Mouse (Mus musculus): Measurements from ENCODE around the gene Hddc2. TPM values are rescaled to one million over a fixed set of nuclear protein-coding genes. Genes with fewer than 3 reads are reported as not detected.
"Not testable (repeated sequence)": the region's sequence is repeated elsewhere in the genome, so short reads cannot be mapped to it uniquely, and the experiment has no call there.

Hddc2 gene
- polyA plus RNA-seq, 1 experiment from 2014 or later, result 9.2 TPM

DNA sequence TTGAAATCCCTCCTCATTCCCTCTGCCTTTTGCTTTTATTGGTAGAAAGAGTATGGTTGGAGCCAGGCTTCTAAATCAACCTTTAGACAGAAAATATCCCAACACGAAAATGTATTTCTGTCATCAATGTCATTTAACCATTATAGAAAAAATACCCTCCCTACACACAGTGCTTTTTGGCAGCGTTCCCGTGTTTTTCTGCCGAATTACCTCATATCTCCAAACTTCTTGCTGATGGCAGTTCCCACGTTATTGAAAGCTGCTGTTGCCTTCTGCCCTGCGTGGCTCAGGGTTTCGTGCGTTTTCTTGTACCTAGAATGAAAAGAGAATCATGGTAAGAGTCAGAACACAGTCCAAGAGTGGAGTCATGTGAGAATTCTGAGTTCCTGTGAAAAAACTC is 33.2 kb downstream of the Hddc2 start:
- ATAC-seq (ENCODE audit: low read depth), result no peak
- no peak overlapping the region for H3K4me2 ChIP-seq (ENCODE audit: low read depth, low read length)
- H3K9ac ChIP-seq (ENCODE audit: low read depth, low read length), result no peak overlapping the region
- H3K9me3 ChIP-seq (replicated peaks; ENCODE audit: control insufficient read depth, low read length), result no peaks in the 10 kb centered on the region
- 72% methylated on average over 8 of the region's 8 CpGs for WGBS (ENCODE audit: insufficient replicate concordance)
- H3K36me3 ChIP-seq (ENCODE audit: control insufficient read depth, insufficient read depth), result no peaks in the 10 kb centered on the region
- no peaks in the 10 kb centered on the region for H3K4me1 ChIP-seq (ENCODE audit: control insufficient read depth, low read depth, low read length)
- no peaks in the 10 kb centered on the region for H3K27me3 ChIP-seq (ENCODE audit: control insufficient read depth, insufficient read depth, low read depth, low read length)
- no peak overlapping the region for H3K4me3 ChIP-seq (ENCODE audit: low read depth, low read length)
- H3K27ac ChIP-seq (ENCODE audit: low read length), result no peak overlapping the region

DNA sequence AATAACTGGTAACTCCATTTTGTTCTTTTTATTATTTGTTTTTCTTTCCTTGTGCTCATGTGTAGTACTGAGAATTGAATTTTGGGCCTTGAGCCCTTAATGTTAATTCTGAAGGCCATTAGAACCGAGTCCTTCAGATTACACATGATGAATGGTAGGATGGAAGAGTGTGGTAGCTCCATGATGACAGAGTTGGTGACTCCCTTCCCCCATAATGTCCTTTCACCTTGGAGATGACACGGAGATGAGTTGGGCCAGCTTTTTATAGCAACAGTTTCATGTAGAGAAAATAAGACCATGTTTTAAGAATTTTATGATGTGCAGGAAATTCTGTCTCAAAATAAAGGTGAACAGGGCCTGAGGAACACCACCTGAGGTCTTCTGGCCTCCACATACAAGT is 37.9 kb downstream of the Hddc2 start:
- Histone ChIP-seq H3K27ac (ENCODE audit: low read length) (no peak overlapping the region), H3K36me3 (ENCODE audit: control insufficient read depth, insufficient read depth) (no peaks in the 10 kb centered on the region), H3K4me2 (ENCODE audit: low read depth, low read length) (no peak overlapping the region), H3K27me3 (ENCODE audit: control insufficient read depth, insufficient read depth, low read depth, low read length) (no peaks in the 10 kb centered on the region), H3K4me1 (ENCODE audit: control insufficient read depth, low read depth, low read length) (no peaks in the 10 kb centered on the region), H3K4me3 (ENCODE audit: low read depth, low read length) (no peak overlapping the region), H3K9ac (ENCODE audit: low read depth, low read length) (no peak overlapping the region), H3K9me3 (replicated peaks; ENCODE audit: control insufficient read depth, low read length) (no peaks in the 10 kb centered on the region)
- WGBS (ENCODE audit: insufficient replicate concordance), result 52% methylated on average over 2 of the region's 2 CpGs
- ATAC-seq (ENCODE audit: low read depth), result no peak

DNA sequence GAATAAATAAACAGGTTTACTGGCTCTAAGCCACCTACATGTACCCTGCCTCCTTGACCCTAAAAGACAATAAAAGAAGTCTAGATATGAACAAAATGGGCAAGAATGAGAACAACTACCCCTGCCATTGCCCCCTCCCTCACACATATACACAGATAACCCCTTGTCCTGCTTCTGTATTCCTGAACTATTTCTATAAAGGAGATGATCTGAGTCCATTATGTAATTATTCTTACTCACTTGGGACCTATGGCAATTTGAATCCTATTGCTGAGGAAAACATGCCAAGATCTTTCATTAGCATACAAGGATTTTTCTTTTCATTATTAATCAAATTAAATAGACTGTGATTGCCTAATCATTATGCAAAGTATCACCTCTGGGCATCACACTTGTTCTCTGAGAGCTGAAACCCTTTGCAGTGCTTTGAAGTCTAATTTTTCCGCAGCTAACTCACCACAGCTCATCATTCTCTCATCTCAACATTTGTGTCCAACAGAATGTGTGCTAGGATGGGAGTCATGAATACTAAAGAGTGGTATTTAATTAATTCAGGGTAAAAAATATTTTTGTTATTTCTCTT is 39.8 kb downstream of the Hddc2 start:
- 46% methylated on average over 1 of the region's 1 CpGs for WGBS (ENCODE audit: insufficient replicate concordance)
- Histone ChIP-seq H3K4me3 (ENCODE audit: low read depth, low read length) (no peak overlapping the region), H3K36me3 (ENCODE audit: control insufficient read depth, insufficient read depth) (no peaks in the 10 kb centered on the region), H3K9ac (ENCODE audit: low read depth, low read length) (no peak overlapping the region), H3K27me3 (ENCODE audit: control insufficient read depth, insufficient read depth, low read depth, low read length) (no peaks in the 10 kb centered on the region), H3K9me3 (replicated peaks; ENCODE audit: control insufficient read depth, low read length) (no peaks in the 10 kb centered on the region), H3K4me2 (ENCODE audit: low read depth, low read length) (no peak overlapping the region), H3K27ac (ENCODE audit: low read length) (no peak overlapping the region), H3K4me1 (ENCODE audit: control insufficient read depth, low read depth, low read length) (no peaks in the 10 kb centered on the region)
- ATAC-seq (ENCODE audit: low read depth), result no peak

DNA sequence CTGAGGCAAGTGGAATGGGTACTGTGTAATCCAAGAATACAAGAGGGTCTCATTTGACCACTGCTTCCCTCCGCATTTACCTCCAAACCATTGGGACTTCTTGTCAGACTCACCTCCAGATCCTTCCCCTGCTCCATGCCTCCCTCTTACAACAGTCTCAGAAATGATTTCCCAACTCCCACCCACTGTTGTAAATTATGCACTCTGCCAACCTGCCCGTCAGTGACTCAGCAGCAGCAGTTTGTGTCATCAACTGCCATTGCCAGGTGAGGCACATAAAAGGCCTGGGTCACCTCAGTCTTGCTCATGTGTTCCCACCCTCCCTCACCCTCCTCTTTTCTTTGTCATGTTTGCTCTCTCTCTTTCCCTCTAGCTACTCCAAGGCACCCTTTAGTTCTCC is 41.0 kb downstream of the Hddc2 start:
- WGBS (ENCODE audit: insufficient replicate concordance), result 48% methylated on average over 2 of the region's 2 CpGs
- no peak for ATAC-seq (ENCODE audit: low read depth)
- Histone ChIP-seq H3K27me3 (ENCODE audit: control insufficient read depth, insufficient read depth, low read depth, low read length) (no peaks in the 10 kb centered on the region), H3K4me1 (ENCODE audit: control insufficient read depth, low read depth, low read length) (no peaks in the 10 kb centered on the region), H3K9ac (ENCODE audit: low read depth, low read length) (no peak overlapping the region), H3K4me3 (ENCODE audit: low read depth, low read length) (no peak overlapping the region), H3K4me2 (ENCODE audit: low read depth, low read length) (no peak overlapping the region), H3K27ac (ENCODE audit: low read length) (no peak overlapping the region), H3K9me3 (replicated peaks; ENCODE audit: control insufficient read depth, low read length) (no peaks in the 10 kb centered on the region), H3K36me3 (ENCODE audit: control insufficient read depth, insufficient read depth) (no peaks in the 10 kb centered on the region)

DNA sequence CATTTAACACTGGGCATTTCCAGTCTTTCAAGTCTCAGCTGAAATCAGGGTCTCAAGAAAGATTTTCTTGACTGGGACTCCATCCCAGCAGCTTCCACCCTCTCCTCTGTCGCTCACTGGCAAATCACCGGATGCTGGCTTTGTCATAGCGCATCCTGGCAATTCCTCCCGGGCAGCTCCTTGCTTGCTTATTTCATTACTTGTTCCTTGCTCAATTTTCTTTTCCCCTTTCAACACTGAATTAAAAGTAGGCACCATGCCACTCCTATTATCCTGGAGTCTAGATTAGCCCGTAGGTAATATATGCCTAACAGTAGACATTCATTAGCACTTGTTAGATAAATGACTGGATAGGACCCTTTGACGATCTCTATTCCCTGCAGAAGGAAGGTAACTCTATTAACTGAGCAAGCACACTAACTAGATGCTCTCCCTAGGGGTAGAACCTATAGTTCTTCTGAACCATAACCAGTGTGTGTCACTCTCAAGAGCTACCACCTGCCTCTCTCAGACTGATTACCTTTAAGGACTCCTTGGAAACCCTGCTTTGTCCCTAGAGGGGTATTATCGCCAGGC is 41.8 kb downstream of the Hddc2 start:
- Histone ChIP-seq H3K36me3 (ENCODE audit: control insufficient read depth, insufficient read depth) (no peaks in the 10 kb centered on the region), H3K4me3 (ENCODE audit: low read depth, low read length) (no peak overlapping the region), H3K9ac (ENCODE audit: low read depth, low read length) (no peak overlapping the region), H3K27ac (ENCODE audit: low read length) (no peak overlapping the region), H3K4me1 (ENCODE audit: control insufficient read depth, low read depth, low read length) (no peaks in the 10 kb centered on the region), H3K4me2 (ENCODE audit: low read depth, low read length) (no peak overlapping the region), H3K27me3 (ENCODE audit: control insufficient read depth, insufficient read depth, low read depth, low read length) (no peaks in the 10 kb centered on the region), H3K9me3 (replicated peaks; ENCODE audit: control insufficient read depth, low read length) (no peaks in the 10 kb centered on the region)
- WGBS (ENCODE audit: insufficient replicate concordance), result 65% methylated on average over 7 of the region's 7 CpGs
- ATAC-seq (ENCODE audit: low read depth), result no peak

DNA sequence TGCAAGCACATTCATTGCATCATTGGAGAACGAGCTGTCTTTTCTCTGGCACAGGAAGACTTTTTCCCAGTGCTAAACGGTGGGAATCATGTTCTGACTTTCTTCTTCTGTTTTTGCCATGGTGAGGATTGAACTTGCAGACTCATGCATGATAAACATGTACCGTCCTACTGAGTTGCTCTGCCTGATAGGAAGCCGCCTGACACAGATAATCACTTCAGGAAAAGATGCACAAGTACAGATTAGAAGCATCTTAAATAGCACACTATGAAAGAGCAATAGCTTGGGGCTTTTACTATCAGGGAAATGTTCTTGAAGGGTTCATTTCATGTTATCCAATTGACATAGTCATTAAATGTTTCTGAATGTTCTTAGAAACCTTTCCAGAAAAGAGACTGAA is 46.6 kb downstream of the Hddc2 start:
- Histone ChIP-seq H3K4me3 (ENCODE audit: low read depth, low read length) (no peak overlapping the region), H3K9ac (ENCODE audit: low read depth, low read length) (no peak overlapping the region), H3K27ac (ENCODE audit: low read length) (no peak overlapping the region), H3K4me2 (ENCODE audit: low read depth, low read length) (no peak overlapping the region), H3K36me3 (ENCODE audit: control insufficient read depth, insufficient read depth) (no peaks in the 10 kb centered on the region), H3K4me1 (ENCODE audit: control insufficient read depth, low read depth, low read length) (no peaks in the 10 kb centered on the region), H3K9me3 (replicated peaks; ENCODE audit: control insufficient read depth, low read length) (no peaks in the 10 kb centered on the region), H3K27me3 (ENCODE audit: control insufficient read depth, insufficient read depth, low read depth, low read length) (no peaks in the 10 kb centered on the region)
- no peak for ATAC-seq (ENCODE audit: low read depth)
- 31% methylated on average over 4 of the region's 4 CpGs for WGBS (ENCODE audit: insufficient replicate concordance)

DNA sequence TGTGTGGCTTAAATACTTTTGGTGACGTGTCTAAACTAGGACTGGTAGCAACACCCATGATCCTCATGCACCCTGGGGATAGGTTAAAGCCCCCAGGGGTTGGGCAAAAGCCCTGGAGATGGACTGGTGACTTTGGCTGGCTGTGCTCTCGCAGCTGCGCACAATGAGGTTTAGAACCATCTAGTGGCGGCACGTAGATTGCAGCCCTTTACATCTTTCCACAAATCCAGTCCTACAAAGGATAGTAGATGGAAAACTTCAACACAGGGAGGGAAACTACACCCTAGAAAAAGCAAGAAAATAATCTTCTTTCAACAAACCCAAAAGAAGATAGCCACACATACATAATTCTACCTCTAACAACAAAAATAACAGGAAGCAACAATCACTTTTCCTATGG is 57.0 kb downstream of the Hddc2 start:
- WGBS (ENCODE audit: insufficient replicate concordance), result 25% methylated on average over 4 of the region's 5 CpGs
- not testable (repeated sequence) for ATAC-seq (ENCODE audit: low read depth); H3K27ac ChIP-seq (ENCODE audit: low read length); H3K9me3 ChIP-seq (replicated peaks; ENCODE audit: control insufficient read depth, low read length); H3K4me2 ChIP-seq (ENCODE audit: low read depth, low read length); H3K9ac ChIP-seq (ENCODE audit: low read depth, low read length); H3K4me1 ChIP-seq (ENCODE audit: control insufficient read depth, low read depth, low read length); H3K36me3 ChIP-seq (ENCODE audit: control insufficient read depth, insufficient read depth); H3K27me3 ChIP-seq (ENCODE audit: control insufficient read depth, insufficient read depth, low read depth, low read length); H3K4me3 ChIP-seq (ENCODE audit: low read depth, low read length)

Other genes with a start within 250 kb of the Hddc2 start
- 0.63 and 0.96 TPM in 2 replicates for gene Tpd52l1, start 132.6 kb downstream of the Hddc2 start, polyA plus RNA-seq (2015; fragmentation: Nextera tagmentation; extraction: Ambion mirVana)

Data from liver, embryonic 16.5 days (tissue).